Mouse (Mus musculus): ENCODE results near the gene Taf1d.
"Not testable (repeated sequence)": the region's sequence is repeated elsewhere in the genome, so short reads cannot be mapped to it uniquely, and the experiment has no call there.

GRCm38 (mm10) chr9:15302006-15302405, 4.0 kb upstream of the Taf1d start:
- not testable (repeated sequence) for TF ChIP-seq CTCF, POLR2A (IDR thresholded peaks at IDR 0.05; ENCODE audit: insufficient read depth, low read depth, low read length)
